Mouse (Mus musculus) midbrain, embryonic 13.5 days (tissue): ENCODE data around the gene Scarf1. TPM values are rescaled to one million over a fixed set of nuclear protein-coding genes. Genes with fewer than 3 reads are reported as not detected.
A peak's percentile ranks its signal among the peaks of the same experiment; 100 is the strongest.

ENCODE experiments used
- ATAC-seq: fragments of 200-750 bp; cut with Nextera tagmentation; 2 replicates; pipeline ENCODE4 v1.8.0; 2017; ENCODE audit warnings: mild to moderate bottlenecking, moderate TSS enrichment, moderate library complexity
- H3K27ac ChIP-seq: fragments of 300-500 bp; sonication (generic); 2 replicates; pipeline ENCODE4 v1.5.1; 2015; ENCODE audit warnings: inconsistent platforms, mild to moderate bottlenecking, moderate library complexity
- H3K27me3 ChIP-seq: fragments of 300-500 bp; sonication (generic); 2 replicates; pipeline ENCODE4 v1.6.1; 2015; ENCODE audit warnings: mild to moderate bottlenecking, inconsistent platforms
- H3K36me3 ChIP-seq: fragments of 300-500 bp; sonication (generic); 2 replicates; pipeline ENCODE4 v1.6.1; 2015; ENCODE audit warnings: mild to moderate bottlenecking, inconsistent platforms
- H3K4me1 ChIP-seq: fragments of 300-500 bp; sonication (generic); replicated peaks from 2 replicates; pipeline ENCODE4 v1.6.1; 2015; ENCODE audit warnings: inconsistent platforms
- H3K4me2 ChIP-seq: fragments of 300-500 bp; sonication (generic); replicated peaks from 2 replicates; pipeline ENCODE4 v1.6.1; 2015; ENCODE audit warnings: moderate library complexity, mild to moderate bottlenecking, inconsistent platforms
- H3K4me3 ChIP-seq: fragments of 300-500 bp; sonication (generic); replicated peaks from 2 replicates; pipeline ENCODE4 v1.5.1; 2015; ENCODE audit warnings: mild to moderate bottlenecking, inconsistent platforms
- H3K9ac ChIP-seq: fragments of 300-500 bp; sonication (generic); replicated peaks from 2 replicates; pipeline ENCODE4 v1.6.1; 2015; ENCODE audit warnings: mild to moderate bottlenecking, inconsistent platforms
- H3K9me3 ChIP-seq: fragments of 300-500 bp; sonication (generic); 2 replicates; pipeline ENCODE4 v1.6.1; 2016; ENCODE audit warnings: mild to moderate bottlenecking, inconsistent platforms
- WGBS: fragments of 180-500 bp; shearing (Covaris S2); methylation state at CpG from one replicate; pipeline ENCODE4 v1.1.7; 2015; 5-methylcytosine and 5-hydroxymethylcytosine counted together
- polyA plus RNA-seq: library from polyadenylated mRNA; unstranded; fragments of >200 nt; fragmentation: Nextera tagmentation; extraction: Ambion mirVana; gene quantifications from 2 replicates; pipeline ENCODE4 v1.2.1, GENCODE M21; 2015

Gene Scarf1
- polyA plus RNA-seq, 1 experiment from 2014 or later, result 3.5 TPM

DNA sequence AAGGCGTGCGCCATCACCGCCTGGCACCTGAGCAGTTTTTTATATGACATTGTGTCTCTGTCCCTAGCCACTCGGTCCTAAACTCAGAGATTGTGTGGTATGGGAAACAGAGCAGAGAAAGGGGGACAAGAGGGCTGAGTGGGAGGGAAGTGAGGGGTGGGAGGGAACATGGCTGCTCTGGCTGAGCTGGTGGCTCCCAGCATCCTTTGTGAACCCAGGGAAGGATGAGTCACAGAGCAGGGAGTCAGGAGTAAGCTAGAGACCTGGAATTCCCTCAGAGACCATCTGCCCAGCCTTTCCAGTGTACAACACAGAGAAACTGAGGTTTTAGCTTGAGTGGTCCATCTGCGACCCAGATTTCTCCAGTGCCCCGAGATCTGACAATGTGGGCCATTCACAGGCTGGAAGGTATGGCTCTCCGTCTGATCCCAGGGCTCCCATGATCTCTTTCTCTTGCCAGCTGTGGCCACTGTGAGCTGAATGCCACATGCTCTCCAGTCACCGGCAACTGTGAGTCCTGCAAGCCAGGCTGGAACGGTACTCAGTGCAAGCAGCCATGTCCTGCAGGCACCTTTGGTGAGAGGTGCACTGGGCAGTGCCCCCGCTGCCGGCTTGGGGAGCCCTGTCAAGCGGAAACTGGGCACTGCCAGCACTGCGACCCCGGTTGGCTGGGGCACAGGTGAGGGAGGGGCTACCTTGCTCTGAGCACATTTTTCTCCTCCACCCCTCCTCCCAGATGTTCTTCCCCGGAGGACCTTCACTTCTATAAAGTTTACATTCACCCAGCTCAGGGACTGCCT lies 6.7 kb downstream of the Scarf1 start:
- no peaks in the 10 kb centered on the region for H3K36me3 ChIP-seq
- WGBS, result 86% methylated on average over 15 of the region's 15 CpGs
- no peaks in the 10 kb centered on the region for H3K4me1 ChIP-seq
- H3K9me3 ChIP-seq, result no peaks in the 10 kb centered on the region
- no peak overlapping the region for H3K9ac ChIP-seq
- H3K27me3 ChIP-seq, result no peaks in the 10 kb centered on the region
- H3K4me3 ChIP-seq, result no peak overlapping the region
- no peak overlapping the region for H3K27ac ChIP-seq
- ATAC-seq, result no peak
- H3K4me2 ChIP-seq, result no peak overlapping the region

DNA sequence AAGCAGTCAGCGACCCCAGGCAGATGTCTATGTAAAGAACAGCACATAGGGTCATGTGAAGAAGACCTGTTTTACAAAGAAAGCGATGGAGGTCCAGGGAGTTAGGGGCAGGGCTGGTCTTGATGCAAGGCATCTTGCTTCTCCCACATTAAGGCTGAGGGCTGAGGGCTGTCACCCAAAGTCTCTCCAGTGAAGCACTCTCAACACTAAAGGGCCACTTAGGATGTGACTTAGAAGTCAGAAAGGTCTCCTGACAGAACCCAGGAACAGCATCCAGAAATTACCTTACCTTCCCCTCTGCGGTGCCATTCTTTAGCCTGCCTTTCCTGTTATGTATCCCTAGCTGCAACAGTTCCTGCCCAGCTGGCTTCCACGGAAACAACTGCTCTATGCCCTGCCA lies 8.3 kb downstream of the Scarf1 start:
- no peaks in the 10 kb centered on the region for H3K27me3 ChIP-seq
- ATAC-seq, result no peak
- no peaks in the 10 kb centered on the region for H3K36me3 ChIP-seq
- H3K9ac ChIP-seq, result no peak overlapping the region
- no peak overlapping the region for H3K4me2 ChIP-seq
- H3K4me1 ChIP-seq, result no peaks in the 10 kb centered on the region
- no peak overlapping the region for H3K4me3 ChIP-seq
- 94% methylated on average over 4 of the region's 4 CpGs for WGBS
- no peak overlapping the region for H3K27ac ChIP-seq
- H3K9me3 ChIP-seq, result no peaks in the 10 kb centered on the region

DNA sequence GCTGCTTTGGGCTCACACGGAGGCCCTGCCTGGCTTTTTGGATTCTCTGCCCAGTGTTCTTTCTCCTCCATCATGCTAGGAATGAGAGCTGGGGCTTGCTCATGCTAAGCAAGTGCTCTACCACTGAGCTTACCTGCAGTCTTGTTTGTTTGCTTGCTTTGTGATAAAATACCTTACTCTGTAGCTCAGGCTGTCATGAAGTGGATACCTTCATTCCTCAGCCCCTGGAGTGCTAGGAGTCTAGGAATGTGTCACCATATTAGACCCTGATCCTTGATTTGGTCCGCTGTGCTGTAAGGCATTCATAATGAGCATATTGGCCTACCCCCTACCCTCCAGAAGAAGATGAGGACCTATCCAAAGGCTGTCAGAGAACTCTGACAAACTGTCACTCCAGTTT lies 9.5 kb downstream of the Scarf1 start:
- WGBS, result 93% methylated on average over 2 of the region's 2 CpGs
- H3K36me3 ChIP-seq, result no peaks in the 10 kb centered on the region
- no peaks in the 10 kb centered on the region for H3K4me1 ChIP-seq
- H3K9ac ChIP-seq, result no peak overlapping the region
- no peaks in the 10 kb centered on the region for H3K27me3 ChIP-seq
- no peak overlapping the region for H3K4me3 ChIP-seq
- no peak overlapping the region for H3K27ac ChIP-seq
- ATAC-seq, result no peak
- no peak overlapping the region for H3K4me2 ChIP-seq
- H3K9me3 ChIP-seq, result no peaks in the 10 kb centered on the region

DNA sequence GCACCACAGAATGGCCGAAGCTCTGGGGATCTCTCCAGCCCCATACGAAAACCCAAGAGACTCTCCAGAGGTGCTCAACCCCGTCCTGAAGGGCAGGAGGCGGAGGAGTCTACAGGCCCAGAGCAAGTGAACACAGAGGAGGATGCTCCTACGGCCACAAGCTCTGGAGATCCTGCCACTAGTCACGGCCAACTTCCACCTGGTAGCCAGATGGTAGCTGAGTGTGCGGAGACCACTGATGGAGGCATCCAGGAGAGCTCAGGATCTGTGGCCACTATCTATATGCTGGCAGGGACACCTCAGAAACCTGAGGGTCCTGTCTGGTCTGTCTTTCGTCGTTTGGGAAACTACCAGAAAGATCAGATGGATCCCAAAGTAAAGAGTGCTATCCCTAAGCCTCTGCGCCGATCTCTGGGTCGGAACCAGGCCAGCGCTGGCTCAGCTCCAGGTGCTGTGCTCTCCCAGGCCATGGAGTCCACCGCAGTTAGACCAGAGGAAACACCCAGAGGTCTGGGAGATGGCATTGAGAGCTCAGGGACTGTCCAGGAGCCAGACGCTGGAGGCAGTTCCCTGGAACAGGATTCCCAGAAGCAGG lies 12.3 kb downstream of the Scarf1 start:
- H3K9me3 ChIP-seq, result no peaks in the 10 kb centered on the region
- no peak overlapping the region for H3K4me2 ChIP-seq
- no peaks in the 10 kb centered on the region for H3K4me1 ChIP-seq
- H3K27ac ChIP-seq, result no peak overlapping the region
- H3K36me3 ChIP-seq, result no peaks in the 10 kb centered on the region
- H3K27me3 ChIP-seq, result no peaks in the 10 kb centered on the region
- no peak for ATAC-seq
- no peak overlapping the region for H3K9ac ChIP-seq
- no peak overlapping the region for H3K4me3 ChIP-seq
- 86% methylated on average over 15 of the region's 15 CpGs for WGBS

DNA sequence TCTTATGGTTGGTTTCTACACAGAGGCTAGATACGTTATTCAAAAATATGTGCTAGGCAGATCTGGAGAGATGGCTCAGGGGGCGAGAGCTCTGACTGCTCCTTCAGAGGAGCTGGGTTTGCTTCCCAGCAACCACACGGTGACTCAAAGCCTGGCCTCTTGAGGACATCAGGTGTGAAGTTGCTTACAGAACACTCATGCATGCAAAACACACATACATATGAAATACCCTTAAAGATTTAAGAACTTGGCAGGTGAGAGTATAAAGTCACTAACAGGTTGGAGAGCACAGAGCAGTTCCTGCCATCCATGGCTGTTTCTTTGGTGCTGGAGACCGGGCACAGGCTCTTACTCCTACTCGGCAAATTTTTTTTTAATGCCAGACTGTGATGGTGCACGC lies 13.6 kb downstream of the Scarf1 start:
- no peak for ATAC-seq
- Histone ChIP-seq H3K9me3 (no peaks in the 10 kb centered on the region), H3K4me2 (no peak overlapping the region), H3K36me3 (no peaks in the 10 kb centered on the region), H3K4me1 (no peaks in the 10 kb centered on the region), H3K27me3 (no peaks in the 10 kb centered on the region), H3K4me3 (no peak overlapping the region), H3K27ac (no peak overlapping the region), H3K9ac (no peak overlapping the region)
- 88% methylated on average over 6 of the region's 6 CpGs for WGBS

DNA sequence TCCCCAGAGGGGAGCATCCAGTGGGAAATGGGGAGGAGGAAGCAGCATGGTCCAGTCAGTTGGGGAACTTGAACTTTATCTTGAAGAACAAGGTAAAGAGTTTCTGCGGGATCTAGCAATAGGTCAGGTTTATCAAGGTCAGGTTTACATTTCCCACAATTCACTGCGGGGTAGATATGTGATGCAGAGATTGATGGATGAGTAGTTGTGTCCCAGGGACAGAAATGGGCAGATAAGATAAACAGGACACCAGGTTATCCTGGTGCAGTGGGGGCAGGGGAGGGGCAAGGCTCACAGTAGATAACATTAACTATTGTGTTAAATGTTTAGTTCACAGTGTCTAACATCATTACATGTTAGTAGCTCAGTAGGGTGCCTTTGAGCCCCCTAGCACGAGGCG lies 16.4 kb downstream of the Scarf1 start:
- H3K27ac ChIP-seq, result no peak overlapping the region
- ATAC-seq, result no peak
- 48% methylated on average over 4 of the region's 4 CpGs for WGBS
- H3K36me3 ChIP-seq, result no peaks in the 10 kb centered on the region
- H3K4me3 ChIP-seq, result no peak overlapping the region
- H3K9ac ChIP-seq, result no peak overlapping the region
- no peaks in the 10 kb centered on the region for H3K27me3 ChIP-seq
- H3K4me2 ChIP-seq, result no peak overlapping the region
- no peaks in the 10 kb centered on the region for H3K9me3 ChIP-seq
- H3K4me1 ChIP-seq, result peaks cover 26% of the 10 kb centered on the region

DNA sequence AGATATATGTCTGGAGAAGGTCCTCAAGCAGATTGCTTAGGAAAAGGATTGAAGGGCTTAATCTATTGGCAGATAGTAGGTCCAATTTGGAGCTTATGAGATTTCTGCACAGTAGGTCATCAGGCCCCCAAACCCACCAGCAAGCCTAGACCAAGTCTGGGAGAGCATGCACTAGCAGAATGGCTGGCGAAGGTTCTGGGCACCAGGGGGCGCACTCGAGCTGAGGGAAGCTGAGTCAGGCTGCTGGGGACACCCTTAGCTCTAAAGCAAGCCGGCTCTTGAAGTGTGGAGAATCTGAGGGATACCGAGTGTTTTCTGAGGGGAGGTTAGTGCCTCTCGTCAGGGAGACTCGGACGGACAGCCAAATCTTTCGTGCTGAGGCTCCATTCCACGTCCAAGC lies 17.0 kb downstream of the Scarf1 start:
- peak overlapping the region; percentile 98 for H3K27ac ChIP-seq
- peak; percentile 35; the same call in 1 of the 2 replicates for ATAC-seq
- H3K9me3 ChIP-seq, result no peaks in the 10 kb centered on the region
- peak overlapping the region; percentile 96 for H3K4me2 ChIP-seq
- peak overlapping the region; percentile 95 for H3K9ac ChIP-seq
- under 1% methylated on average over 10 of the region's 10 CpGs for WGBS
- no peaks in the 10 kb centered on the region for H3K27me3 ChIP-seq
- H3K4me1 ChIP-seq, result peaks cover 31% of the 10 kb centered on the region
- H3K36me3 ChIP-seq, result no peaks in the 10 kb centered on the region
- H3K4me3 ChIP-seq, result peak overlapping the region; percentile 74

DNA sequence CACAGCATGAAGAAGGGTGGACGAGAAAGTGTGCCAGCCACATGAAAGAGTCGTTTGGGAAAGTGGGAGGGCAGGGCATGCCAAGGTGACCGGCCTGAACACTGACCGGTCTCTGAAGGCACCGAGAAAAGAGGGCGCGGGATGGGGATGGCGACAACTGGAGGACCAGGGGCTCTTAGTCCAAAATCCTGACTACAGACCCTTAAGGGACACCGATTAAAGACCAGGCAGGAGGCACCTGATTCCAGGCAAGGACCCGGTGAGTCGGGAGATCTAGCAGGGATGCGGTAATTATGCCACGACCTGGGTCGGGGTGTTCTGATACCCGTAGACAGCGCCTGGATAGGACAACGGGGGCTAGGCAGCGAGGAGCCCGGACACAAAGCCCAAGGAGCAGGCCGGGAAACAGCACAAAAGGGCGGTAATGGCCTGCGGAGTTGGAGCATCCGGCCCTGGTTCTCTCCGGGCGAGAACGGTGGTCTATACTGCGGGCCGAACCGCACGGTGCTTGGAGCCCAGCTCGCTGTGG lies 17.6 kb downstream of the Scarf1 start:
- Histone ChIP-seq H3K9ac (peak overlapping the region; percentile 95), H3K4me3 (peak overlapping the region; percentile 74), H3K36me3 (no peaks in the 10 kb centered on the region), H3K4me1 (peaks cover 36% of the 10 kb centered on the region), H3K9me3 (no peaks in the 10 kb centered on the region), H3K27ac (peak overlapping the region; percentile 98), H3K27me3 (no peaks in the 10 kb centered on the region), H3K4me2 (peak overlapping the region; percentile 96)
- ATAC-seq, result peak; percentile 37; the same call in 1 of the 2 replicates
- WGBS, result under 1% methylated on average over 31 of the region's 31 CpGs

DNA sequence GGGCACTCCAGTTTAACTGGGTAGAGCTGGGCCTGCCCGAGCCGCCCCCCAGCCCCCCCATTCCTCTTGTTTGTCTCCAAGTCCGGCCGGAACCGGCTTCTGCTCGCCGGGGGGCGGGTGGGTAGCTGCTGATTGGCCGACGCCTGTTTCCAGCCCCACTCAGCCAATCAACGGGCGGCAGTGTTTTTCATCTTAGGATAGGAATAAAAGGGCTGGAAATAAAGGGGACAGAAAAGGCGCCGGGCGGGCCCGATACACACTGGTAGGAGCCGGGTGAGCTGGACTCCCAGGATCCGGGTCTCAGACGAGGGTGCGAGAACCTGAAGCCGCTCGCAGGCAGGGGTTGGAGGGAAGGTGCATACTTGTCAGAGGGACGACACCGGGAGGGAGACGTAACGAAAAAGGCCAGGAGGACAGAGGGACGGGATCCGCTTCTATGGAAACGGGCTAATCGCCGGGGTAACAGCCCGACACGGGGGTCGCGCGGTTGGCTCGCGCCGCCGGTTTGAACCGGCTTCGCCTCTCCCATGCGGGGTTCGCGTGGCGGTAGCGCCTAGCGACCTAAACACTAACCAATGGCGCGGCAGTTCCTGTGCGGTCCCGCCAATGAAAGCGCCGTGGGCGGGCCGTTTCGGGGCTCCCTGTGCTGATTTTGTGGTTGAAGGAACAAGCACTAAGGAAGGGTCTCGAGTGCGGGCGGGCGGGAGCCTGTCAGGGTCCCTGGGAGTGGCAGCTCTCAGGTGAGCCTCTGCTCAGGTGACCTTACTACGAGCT lies 18.3 kb downstream of the Scarf1 start, which contains the start of gene Slc43a2:
Slc43a2 (plus strand) TSS at position 226 of the 774 bp plus-strand sequence.
- ATAC-seq, result peak; percentile 95
- H3K27me3 ChIP-seq, result no peaks in the 10 kb centered on the region
- H3K9ac ChIP-seq, result peak within 1 kb of the TSS; percentile 95
- peaks cover 36% of the 10 kb centered on the region for H3K4me1 ChIP-seq
- no peaks in the 10 kb centered on the region for H3K36me3 ChIP-seq
- WGBS, result under 1% methylated on average over 61 of the region's 62 CpGs
- H3K4me2 ChIP-seq, result peak within 1 kb of the TSS; percentile 96
- peak within 1 kb of the TSS; percentile 98 for H3K27ac ChIP-seq
- no peaks in the 10 kb centered on the region for H3K9me3 ChIP-seq
- H3K4me3 ChIP-seq, result peak within 1 kb of the TSS; percentile 74

DNA sequence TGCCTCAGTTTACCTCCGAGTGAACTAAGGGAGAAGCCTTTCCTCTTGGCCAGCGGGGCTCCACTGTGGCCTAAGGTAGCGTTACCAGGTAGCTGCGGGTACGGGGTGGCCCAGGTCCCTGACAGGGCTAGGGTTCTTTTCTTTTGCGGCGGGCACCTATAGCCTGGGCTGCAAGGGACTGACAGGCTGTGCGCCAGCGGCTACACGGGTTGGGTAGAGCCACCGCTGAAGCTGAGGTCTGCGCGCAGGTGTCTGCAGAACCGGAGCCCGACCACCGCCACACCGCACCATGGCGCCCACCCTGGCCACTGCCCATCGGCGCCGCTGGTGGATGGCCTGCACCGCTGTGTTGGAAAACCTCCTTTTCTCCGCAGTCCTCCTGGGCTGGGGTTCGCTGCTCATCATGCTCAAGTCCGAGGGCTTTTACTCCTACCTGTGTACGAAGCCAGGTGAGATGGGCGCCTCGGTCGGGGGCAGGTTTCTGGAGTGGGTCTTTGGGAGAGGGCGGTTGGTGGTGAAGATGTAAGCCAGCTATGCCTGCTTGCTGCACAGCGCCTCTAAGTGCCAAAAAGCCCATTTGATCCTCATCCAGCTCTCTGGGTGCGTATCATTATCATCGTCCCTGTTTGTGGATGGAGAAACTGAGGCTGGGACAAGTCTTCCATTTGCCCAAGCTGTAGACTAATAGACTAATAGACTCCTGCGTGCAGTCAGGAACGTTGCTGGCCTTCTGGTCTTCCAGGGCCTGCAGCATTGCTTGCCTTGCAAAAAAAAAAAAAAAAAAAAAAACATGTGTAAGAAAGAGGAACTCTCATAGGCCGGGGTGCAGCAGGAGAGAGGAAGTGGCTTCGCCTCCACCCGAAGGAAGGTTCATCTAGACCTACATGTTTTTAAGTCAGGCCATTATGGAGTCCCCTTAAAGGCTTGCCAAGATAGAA lies 19.3 kb downstream of the Scarf1 start:
- WGBS, result 14% methylated on average over 38 of the region's 38 CpGs
- peak overlapping the region; percentile 74 for H3K4me3 ChIP-seq
- H3K36me3 ChIP-seq, result no peaks in the 10 kb centered on the region
- H3K9me3 ChIP-seq, result no peaks in the 10 kb centered on the region
- peaks cover 39% of the 10 kb centered on the region for H3K4me1 ChIP-seq
- H3K27ac ChIP-seq, result peak overlapping the region; percentile 98
- no peaks in the 10 kb centered on the region for H3K27me3 ChIP-seq
- H3K4me2 ChIP-seq, result peak overlapping the region; percentile 96
- peak overlapping the region; percentile 88 for H3K9ac ChIP-seq
- ATAC-seq, result peak; percentile 41

DNA sequence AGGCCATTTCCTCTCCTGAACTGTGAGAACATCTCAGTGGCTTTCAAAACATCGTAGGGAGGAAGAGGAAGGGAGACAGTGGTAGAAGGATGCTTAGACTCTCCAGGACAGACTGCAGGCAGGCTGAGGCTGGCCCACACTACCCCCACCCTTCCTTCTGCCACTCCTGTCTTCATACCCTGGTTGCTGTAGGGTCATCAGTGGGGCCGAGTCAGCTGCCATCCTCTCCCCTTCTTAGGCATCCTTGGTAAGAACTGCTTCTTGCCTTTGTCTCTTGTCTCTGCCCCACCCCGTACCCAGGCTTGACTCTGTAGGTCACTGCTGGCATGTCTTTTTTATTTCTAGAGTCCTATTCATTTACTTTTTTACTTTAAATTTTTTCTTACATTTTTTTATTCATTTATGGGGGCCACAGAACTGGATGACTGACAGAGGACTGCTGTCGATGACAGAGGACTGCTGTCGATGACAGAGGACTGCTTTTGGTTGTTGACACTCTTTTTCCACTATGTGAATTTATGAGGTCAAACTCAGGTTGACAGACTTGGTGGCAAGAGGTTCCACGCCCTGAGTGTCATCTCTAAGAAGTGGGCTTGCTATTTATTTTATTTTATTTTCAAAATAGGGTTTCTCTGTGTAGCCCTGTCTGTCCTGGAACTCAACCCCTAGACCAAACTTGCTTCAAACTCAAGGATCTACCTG lies 20.1 kb downstream of the Scarf1 start:
- Histone ChIP-seq H3K9me3 (no peaks in the 10 kb centered on the region), H3K9ac (peak overlapping the region; percentile 88), H3K27ac (no peak overlapping the region), H3K4me2 (peak overlapping the region; percentile 96), H3K27me3 (no peaks in the 10 kb centered on the region), H3K36me3 (no peaks in the 10 kb centered on the region), H3K4me1 (peaks cover 48% of the 10 kb centered on the region), H3K4me3 (peak overlapping the region; percentile 74)
- ATAC-seq, result no peak
- WGBS, result 81% methylated on average over 6 of the region's 6 CpGs
